Mouse (Mus musculus) embryo, embryonic 11 days (tissue): ENCODE measurements around the gene Mcoln1.

Experiments used
- DNase-seq: peaks from one replicate; pipeline ENCODE4 v3.0.0-alpha.2; 2015

The Mcoln1 gene

GRCm38 (mm10) chr8:3500235-3501090 is at the start of gene Mcoln1:
TSS of gene Mcoln1 (plus strand) at chr8:3500457.
- peak; percentile 99 for DNase-seq

GRCm38 (mm10) chr8:3450670-3451069 is 49.6 kb upstream of the Mcoln1 start:
- peak; percentile 75 for DNase-seq

- DNase-seq, result no peak
Observed at GRCm38 (mm10) chr8:3451992-3452391, 48.3 kb upstream of the Mcoln1 start.

- DNase-seq, result no peak
Observed at GRCm38 (mm10) chr8:3463248-3463647, 37.0 kb upstream of the Mcoln1 start.

- peak; percentile 70 for DNase-seq
Observed at GRCm38 (mm10) chr8:3464309-3464708, 35.9 kb upstream of the Mcoln1 start.

GRCm38 (mm10) chr8:3467006-3467885 is 33.0 kb upstream of the Mcoln1 start, which contains the start of gene Pex11g:
TSS of gene Pex11g (minus strand) at chr8:3467680.
- peak; percentile 99 for DNase-seq

- peak; percentile 13 for DNase-seq
Observed at GRCm38 (mm10) chr8:3467886-3468545, 32.2 kb upstream of the Mcoln1 start.

GRCm38 (mm10) chr8:3468838-3469237 is 31.4 kb upstream of the Mcoln1 start:
- peak; percentile 17 for DNase-seq

GRCm38 (mm10) chr8:3470562-3470961 is 29.7 kb upstream of the Mcoln1 start, which contains the start of gene Tex45:
TSS of gene Tex45 (plus strand) at chr8:3470862.
- no peak for DNase-seq

- DNase-seq, result peak; percentile 46
Observed at GRCm38 (mm10) chr8:3475715-3476429, 24.4 kb upstream of the Mcoln1 start.

- no peak for DNase-seq
Observed at GRCm38 (mm10) chr8:3480221-3480785, 20.0 kb upstream of the Mcoln1 start.

GRCm38 (mm10) chr8:3481605-3482004 is 18.7 kb upstream of the Mcoln1 start:
- DNase-seq, result no peak

- no peak for DNase-seq
Observed at GRCm38 (mm10) chr8:3482240-3482740, 18.0 kb upstream of the Mcoln1 start.

GRCm38 (mm10) chr8:3483546-3483945 is 16.7 kb upstream of the Mcoln1 start:
- DNase-seq, result no peak

GRCm38 (mm10) chr8:3485192-3485591 is 15.1 kb upstream of the Mcoln1 start:
- DNase-seq, result no peak

GRCm38 (mm10) chr8:3492901-3493844 is 7.1 kb upstream of the Mcoln1 start, which contains the start of gene Zfp358:
TSS of gene Zfp358 (plus strand) at chr8:3493138.
- DNase-seq, result peak; percentile 93

- DNase-seq, result peak; percentile 29
Observed at GRCm38 (mm10) chr8:3493845-3494208, 6.4 kb upstream of the Mcoln1 start.

- DNase-seq, result no peak
Observed at GRCm38 (mm10) chr8:3495578-3496427, 4.5 kb upstream of the Mcoln1 start.

GRCm38 (mm10) chr8:3496428-3496748 is 3.9 kb upstream of the Mcoln1 start:
- no peak for DNase-seq

GRCm38 (mm10) chr8:3498583-3498982 is 1.7 kb upstream of the Mcoln1 start:
- DNase-seq, result no peak
